Mouse (Mus musculus): ENCODE data around the gene Cit. TPM values are rescaled to one million over a fixed set of nuclear protein-coding genes. Genes with fewer than 3 reads are reported as not detected.

Cit gene
- polyA plus RNA-seq, 1 experiment from 2014 or later: 4.8 TPM

- H3K4me1 ChIP-seq (ENCODE audit: insufficient read depth, low read depth, low read length): no peaks in the 10 kb centered on the region
- H3K4me3 ChIP-seq (ENCODE audit: low read depth, low read length): no peak overlapping the region
- TF ChIP-seq EP300 (IDR thresholded peaks at IDR 0.05): no peak
- no peak for TF ChIP-seq CTCF (IDR thresholded peaks at IDR 0.05)
- H3K9ac ChIP-seq (replicated peaks; ENCODE audit: low read depth): no peak overlapping the region
- no peak for ATAC-seq
- H3K27me3 ChIP-seq (replicated peaks; ENCODE audit: insufficient read depth, low read length): no peaks in the 10 kb centered on the region
- no peak overlapping the region for H3K4me2 ChIP-seq (replicated peaks; ENCODE audit: low read depth, low read length)
- 0 out of 2 replicates have a peak, but pooled peaks cover 5% of the 10 kb centered on the region for H3K36me3 ChIP-seq (ENCODE audit: insufficient read depth, low read length)
- H3K9me3 ChIP-seq (ENCODE audit: low read length): no peaks in the 10 kb centered on the region
- no peak for DNase-seq (ENCODE audit: low spot score)
- 98% methylated on average over 14 of the region's 14 CpGs for WGBS
- H3K27ac ChIP-seq (ENCODE audit: low read length): no peak overlapping the region
Observed at GRCm38 (mm10) chr5:115956048-115956447, 111.0 kb downstream of the Cit start.

GRCm38 (mm10) chr5:115957177-115957576 is 112.1 kb downstream of the Cit start:
- Histone ChIP-seq H3K9ac (replicated peaks; ENCODE audit: low read depth) (no peak overlapping the region), H3K4me3 (ENCODE audit: low read depth, low read length) (no peak overlapping the region), H3K27me3 (replicated peaks; ENCODE audit: insufficient read depth, low read length) (no peaks in the 10 kb centered on the region), H3K4me2 (replicated peaks; ENCODE audit: low read depth, low read length) (no peak overlapping the region), H3K4me1 (ENCODE audit: insufficient read depth, low read depth, low read length) (no peaks in the 10 kb centered on the region), H3K36me3 (ENCODE audit: insufficient read depth, low read length) (0 out of 2 replicates have a peak, but pooled peaks cover 5% of the 10 kb centered on the region), H3K27ac (ENCODE audit: low read length) (no peak overlapping the region), H3K9me3 (ENCODE audit: low read length) (no peaks in the 10 kb centered on the region)
- TF ChIP-seq EP300 (IDR thresholded peaks at IDR 0.05) (no peak), CTCF (IDR thresholded peaks at IDR 0.05) (peak; percentile 19; the same call in 1 of the 2 replicates)
- DNase-seq (ENCODE audit: low spot score) (no peak), ATAC-seq (no peak)
- over 99% methylated on average over 6 of the region's 6 CpGs for WGBS

- H3K4me1 ChIP-seq (ENCODE audit: insufficient read depth, low read depth, low read length): no peaks in the 10 kb centered on the region
- DNase-seq (ENCODE audit: low spot score): no peak
- no peak for TF ChIP-seq EP300 (IDR thresholded peaks at IDR 0.05)
- no peak for TF ChIP-seq CTCF (IDR thresholded peaks at IDR 0.05)
- no peaks in the 10 kb centered on the region for H3K27me3 ChIP-seq (replicated peaks; ENCODE audit: insufficient read depth, low read length)
- ATAC-seq: no peak
- H3K4me2 ChIP-seq (replicated peaks; ENCODE audit: low read depth, low read length): no peak overlapping the region
- H3K9me3 ChIP-seq (ENCODE audit: low read length): no peaks in the 10 kb centered on the region
- 69% methylated on average over 1 of the region's 1 CpGs for WGBS
- no peak overlapping the region for H3K27ac ChIP-seq (ENCODE audit: low read length)
- H3K9ac ChIP-seq (replicated peaks; ENCODE audit: low read depth): no peak overlapping the region
- 0 out of 2 replicates have a peak, but pooled peaks cover 5% of the 10 kb centered on the region for H3K36me3 ChIP-seq (ENCODE audit: insufficient read depth, low read length)
- H3K4me3 ChIP-seq (ENCODE audit: low read depth, low read length): no peak overlapping the region
Observed at GRCm38 (mm10) chr5:115958344-115958743, 113.3 kb downstream of the Cit start.

- TF ChIP-seq CTCF (IDR thresholded peaks at IDR 0.05) (no peak), EP300 (IDR thresholded peaks at IDR 0.05) (no peak)
- Histone ChIP-seq H3K36me3 (ENCODE audit: insufficient read depth, low read length) (0 out of 2 replicates have a peak, but pooled peaks cover 5% of the 10 kb centered on the region), H3K4me3 (ENCODE audit: low read depth, low read length) (no peak overlapping the region), H3K4me2 (replicated peaks; ENCODE audit: low read depth, low read length) (no peak overlapping the region), H3K27ac (ENCODE audit: low read length) (no peak overlapping the region), H3K4me1 (ENCODE audit: insufficient read depth, low read depth, low read length) (no peaks in the 10 kb centered on the region), H3K9me3 (ENCODE audit: low read length) (no peaks in the 10 kb centered on the region), H3K9ac (replicated peaks; ENCODE audit: low read depth) (no peak overlapping the region), H3K27me3 (replicated peaks; ENCODE audit: insufficient read depth, low read length) (no peaks in the 10 kb centered on the region)
- DNase-seq (ENCODE audit: low spot score): no peak
- WGBS: 77% methylated on average over 11 of the region's 11 CpGs
- ATAC-seq: no peak
Observed at GRCm38 (mm10) chr5:115958814-115959213, 113.7 kb downstream of the Cit start.

DNA sequence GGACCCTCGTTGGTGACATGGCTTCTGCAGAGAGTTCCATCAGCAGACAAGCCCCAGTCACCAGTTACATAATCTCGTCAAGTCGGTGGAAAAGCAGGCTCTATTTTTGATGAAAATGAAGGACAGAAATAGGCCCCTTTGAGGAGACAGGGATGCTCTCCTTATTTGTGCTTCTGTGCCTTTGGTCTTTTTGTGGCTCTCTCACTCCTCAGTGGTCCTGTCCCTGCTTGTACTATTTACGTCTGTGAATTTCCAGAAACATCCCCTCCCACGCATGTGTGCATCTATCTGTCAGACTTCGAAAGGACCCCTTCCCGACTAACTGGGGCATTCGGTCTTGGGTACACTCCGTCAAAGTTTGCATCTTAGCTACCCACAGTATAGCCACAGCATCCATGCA is 116.7 kb downstream of the Cit start:
- Histone ChIP-seq H3K4me3 (ENCODE audit: low read depth, low read length) (no peak overlapping the region), H3K9me3 (ENCODE audit: low read length) (no peaks in the 10 kb centered on the region), H3K27me3 (replicated peaks; ENCODE audit: insufficient read depth, low read length) (no peaks in the 10 kb centered on the region), H3K9ac (replicated peaks; ENCODE audit: low read depth) (no peak overlapping the region), H3K27ac (ENCODE audit: low read length) (no peak overlapping the region), H3K4me1 (ENCODE audit: insufficient read depth, low read depth, low read length) (no peaks in the 10 kb centered on the region), H3K4me2 (replicated peaks; ENCODE audit: low read depth, low read length) (no peak overlapping the region), H3K36me3 (ENCODE audit: insufficient read depth, low read length) (0 out of 2 replicates have a peak, but pooled peaks cover under 1% of the 10 kb centered on the region)
- ATAC-seq (no peak), DNase-seq (ENCODE audit: low spot score) (no peak)
- TF ChIP-seq CTCF (IDR thresholded peaks at IDR 0.05) (no peak), EP300 (IDR thresholded peaks at IDR 0.05) (no peak)
- WGBS: 91% methylated on average over 9 of the region's 9 CpGs

- ATAC-seq (peak; percentile 83), DNase-seq (ENCODE audit: low spot score) (peak; percentile 84)
- WGBS: 47% methylated on average over 15 of the region's 15 CpGs
- peak overlapping the region; percentile 72 for H3K27ac ChIP-seq (ENCODE audit: low read length)
- H3K9me3 ChIP-seq (ENCODE audit: low read length): no peaks in the 10 kb centered on the region
- H3K9ac ChIP-seq (replicated peaks; ENCODE audit: low read depth): no peak overlapping the region
- no peaks in the 10 kb centered on the region for H3K27me3 ChIP-seq (replicated peaks; ENCODE audit: insufficient read depth, low read length)
- H3K36me3 ChIP-seq (ENCODE audit: insufficient read depth, low read length): no peaks in the 10 kb centered on the region
- TF ChIP-seq EP300 (IDR thresholded peaks at IDR 0.05) (peak; percentile 75), CTCF (IDR thresholded peaks at IDR 0.05) (no peak)
- no peak overlapping the region for H3K4me3 ChIP-seq (ENCODE audit: low read depth, low read length)
- no peak overlapping the region for H3K4me2 ChIP-seq (replicated peaks; ENCODE audit: low read depth, low read length)
- peaks cover 12% of the 10 kb centered on the region; the same call in 1 of the 2 replicates for H3K4me1 ChIP-seq (ENCODE audit: insufficient read depth, low read depth, low read length)
Observed at GRCm38 (mm10) chr5:115971236-115971635, 126.2 kb downstream of the Cit start.

- H3K4me2 ChIP-seq (replicated peaks; ENCODE audit: low read depth, low read length): no peak overlapping the region
- DNase-seq (ENCODE audit: low spot score) (no peak), ATAC-seq (no peak)
- H3K36me3 ChIP-seq (ENCODE audit: insufficient read depth, low read length): no peaks in the 10 kb centered on the region
- H3K4me3 ChIP-seq (ENCODE audit: low read depth, low read length): no peak overlapping the region
- no peaks in the 10 kb centered on the region for H3K9me3 ChIP-seq (ENCODE audit: low read length)
- peaks cover 12% of the 10 kb centered on the region; the same call in 1 of the 2 replicates for H3K4me1 ChIP-seq (ENCODE audit: insufficient read depth, low read depth, low read length)
- no peaks in the 10 kb centered on the region for H3K27me3 ChIP-seq (replicated peaks; ENCODE audit: insufficient read depth, low read length)
- 74% methylated on average over 10 of the region's 10 CpGs for WGBS
- TF ChIP-seq EP300 (IDR thresholded peaks at IDR 0.05): no peak
- TF ChIP-seq CTCF (IDR thresholded peaks at IDR 0.05): peak; percentile 46
- no peak overlapping the region for H3K9ac ChIP-seq (replicated peaks; ENCODE audit: low read depth)
- no peak overlapping the region for H3K27ac ChIP-seq (ENCODE audit: low read length)
Observed at GRCm38 (mm10) chr5:115975672-115976071, 130.6 kb downstream of the Cit start.
